Mouse (Mus musculus): ENCODE measurements around the gene Krtap26-1. TPM values are rescaled to one million over a fixed set of nuclear protein-coding genes. Genes with fewer than 3 reads are reported as not detected.

Gene Krtap26-1
- polyA plus RNA-seq (2015; fragmentation: Illumina TruSeq; extraction: RNeasy Lipid Tissue Mini Kit (QIAGEN cat#74804); ENCODE audit: insufficient read depth, low replicate concordance) = not detected

GRCm38 (mm10) chr16:88647358-88647846 lies at the start of gene Krtap26-1:
Gene Krtap26-1 (minus strand): TSS chr16:88647796.

GRCm38 (mm10) chr16:88671571-88671970 lies 24.0 kb upstream of the Krtap26-1 start, which contains the start of gene Krtap27-1:
Gene Krtap27-1 (minus strand): TSS chr16:88671671.

GRCm38 (mm10) chr16:88627566-88627965 lies 20.0 kb downstream of the Krtap26-1 start, which contains the start of gene 2310079G19Rik:
Gene 2310079G19Rik (minus strand): TSS chr16:88627666.

GRCm38 (mm10) chr16:88611922-88612321 lies 35.7 kb downstream of the Krtap26-1 start, which contains the start of gene Krtap24-1:
Gene Krtap24-1 (minus strand): TSS chr16:88612279.

Other genes with a start within 250 kb of the Krtap26-1 start
- gene Cldn17, start 140.8 kb downstream of the Krtap26-1 start, polyA plus RNA-seq (2015; fragmentation: Illumina TruSeq; extraction: RNeasy Lipid Tissue Mini Kit (QIAGEN cat#74804); ENCODE audit: insufficient read depth, low replicate concordance) = not detected
- gene Cldn8, start 84.6 kb downstream of the Krtap26-1 start, polyA plus RNA-seq (2015; fragmentation: Illumina TruSeq; extraction: RNeasy Lipid Tissue Mini Kit (QIAGEN cat#74804); ENCODE audit: insufficient read depth, low replicate concordance) = not detected
- not detected for gene Krtap24-1, start 35.5 kb downstream of the Krtap26-1 start, polyA plus RNA-seq (2015; fragmentation: Illumina TruSeq; extraction: RNeasy Lipid Tissue Mini Kit (QIAGEN cat#74804); ENCODE audit: insufficient read depth, low replicate concordance)
- not detected for gene 2310079G19Rik, start 20.1 kb downstream of the Krtap26-1 start, polyA plus RNA-seq (2015; fragmentation: Illumina TruSeq; extraction: RNeasy Lipid Tissue Mini Kit (QIAGEN cat#74804); ENCODE audit: insufficient read depth, low replicate concordance)
- not detected for gene Krtap27-1, start 23.9 kb upstream of the Krtap26-1 start, polyA plus RNA-seq (2015; fragmentation: Illumina TruSeq; extraction: RNeasy Lipid Tissue Mini Kit (QIAGEN cat#74804); ENCODE audit: insufficient read depth, low replicate concordance)
- not detected for gene 2310061N02Rik, start 60.2 kb upstream of the Krtap26-1 start, polyA plus RNA-seq (2015; fragmentation: Illumina TruSeq; extraction: RNeasy Lipid Tissue Mini Kit (QIAGEN cat#74804); ENCODE audit: insufficient read depth, low replicate concordance)
- gene Krtap13-1, start 81.1 kb upstream of the Krtap26-1 start, polyA plus RNA-seq (2015; fragmentation: Illumina TruSeq; extraction: RNeasy Lipid Tissue Mini Kit (QIAGEN cat#74804); ENCODE audit: insufficient read depth, low replicate concordance) = not detected
- gene Krtap13, start 103.8 kb upstream of the Krtap26-1 start, polyA plus RNA-seq (2015; fragmentation: Illumina TruSeq; extraction: RNeasy Lipid Tissue Mini Kit (QIAGEN cat#74804); ENCODE audit: insufficient read depth, low replicate concordance) = not detected
- gene 2310034C09Rik, start 111.1 kb upstream of the Krtap26-1 start, polyA plus RNA-seq (2015; fragmentation: Illumina TruSeq; extraction: RNeasy Lipid Tissue Mini Kit (QIAGEN cat#74804); ENCODE audit: insufficient read depth, low replicate concordance) = not detected
- not detected for gene 2310057N15Rik, start 126.4 kb upstream of the Krtap26-1 start, polyA plus RNA-seq (2015; fragmentation: Illumina TruSeq; extraction: RNeasy Lipid Tissue Mini Kit (QIAGEN cat#74804); ENCODE audit: insufficient read depth, low replicate concordance)
- not detected for gene Gm5965, start 130.1 kb upstream of the Krtap26-1 start, polyA plus RNA-seq (2015; fragmentation: Illumina TruSeq; extraction: RNeasy Lipid Tissue Mini Kit (QIAGEN cat#74804); ENCODE audit: insufficient read depth, low replicate concordance)
- not detected for gene Gm20741, start 164.4 kb upstream of the Krtap26-1 start, polyA plus RNA-seq (2015; fragmentation: Illumina TruSeq; extraction: RNeasy Lipid Tissue Mini Kit (QIAGEN cat#74804); ENCODE audit: insufficient read depth, low replicate concordance)
- not detected for gene Krtap15, start 172.4 kb upstream of the Krtap26-1 start, polyA plus RNA-seq (2015; fragmentation: Illumina TruSeq; extraction: RNeasy Lipid Tissue Mini Kit (QIAGEN cat#74804); ENCODE audit: insufficient read depth, low replicate concordance)
- gene Krtap14, start 178.3 kb upstream of the Krtap26-1 start, polyA plus RNA-seq (2015; fragmentation: Illumina TruSeq; extraction: RNeasy Lipid Tissue Mini Kit (QIAGEN cat#74804); ENCODE audit: insufficient read depth, low replicate concordance) = not detected
- not detected for gene Krtap19-1, start 221.6 kb upstream of the Krtap26-1 start, polyA plus RNA-seq (2015; fragmentation: Illumina TruSeq; extraction: RNeasy Lipid Tissue Mini Kit (QIAGEN cat#74804); ENCODE audit: insufficient read depth, low replicate concordance)
- gene Krtap19-2, start 226.5 kb upstream of the Krtap26-1 start, polyA plus RNA-seq (2015; fragmentation: Illumina TruSeq; extraction: RNeasy Lipid Tissue Mini Kit (QIAGEN cat#74804); ENCODE audit: insufficient read depth, low replicate concordance) = not detected
- gene Krtap19-3, start 230.2 kb upstream of the Krtap26-1 start, polyA plus RNA-seq (2015; fragmentation: Illumina TruSeq; extraction: RNeasy Lipid Tissue Mini Kit (QIAGEN cat#74804); ENCODE audit: insufficient read depth, low replicate concordance) = not detected
- gene Krtap19-4, start 237.3 kb upstream of the Krtap26-1 start, polyA plus RNA-seq (2015; fragmentation: Illumina TruSeq; extraction: RNeasy Lipid Tissue Mini Kit (QIAGEN cat#74804); ENCODE audit: insufficient read depth, low replicate concordance) = not detected
- gene Krtap19-5, start 248.7 kb upstream of the Krtap26-1 start, polyA plus RNA-seq (2015; fragmentation: Illumina TruSeq; extraction: RNeasy Lipid Tissue Mini Kit (QIAGEN cat#74804); ENCODE audit: insufficient read depth, low replicate concordance) = not detected